ENCODE assay signal across 10 mouse cellular contexts in genomic region chr10:52292391-52292790, GRCm38 (mm10). TPM values are rescaled to one million over a fixed set of nuclear protein-coding genes. Genes with fewer than 3 reads are reported as not detected.
DNase-seq lines count a peak whose midpoint lies in the region; ATAC-seq and TF ChIP-seq lines count a peak whose summit lies in the region.
"Not testable (repeated sequence)": the region's sequence is repeated elsewhere in the genome, so short reads cannot be mapped to it uniquely, and the experiment has no call there.
"Had no signal": no experiment of that assay in that cellular context is flagged by ENCODE, and none has a peak within 500 bp of the region (broad histone marks: within the 10 kb centered on the region; RNA-seq: fewer than 3 reads in every experiment).

No protein-coding gene starts in this region.

- WGBS in embryonic facial prominence, embryonic 14.5 days: 58% methylated on average over 1 of the region's 1 CpGs
- WGBS in forebrain, embryonic 16.5 days: 42% methylated on average over 1 of the region's 1 CpGs
- 44% methylated on average over 1 of the region's 1 CpGs for WGBS in forebrain, postnatal 0 days
- 65% methylated on average over 1 of the region's 1 CpGs for WGBS in heart, embryonic 10.5 days
- WGBS in hindbrain, embryonic 12.5 days: 79% methylated on average over 1 of the region's 1 CpGs
- 53% methylated on average over 1 of the region's 1 CpGs for WGBS in midbrain, embryonic 15.5 days
- WGBS in midbrain, embryonic 16.5 days: 47% methylated on average over 1 of the region's 1 CpGs

- not testable (repeated sequence) for H3K4me1 ChIP-seq in embryonic facial prominence, embryonic 14.5 days (ENCODE audit: control insufficient read depth, insufficient read depth, low read length); forebrain, embryonic 16.5 days (replicated peaks; ENCODE audit: control insufficient read depth, insufficient read depth, low read length); forebrain, postnatal 0 days (ENCODE audit: insufficient read depth); heart, embryonic 10.5 days; hindbrain, embryonic 12.5 days; midbrain, embryonic 15.5 days; midbrain, embryonic 16.5 days (ENCODE audit: control insufficient read depth, insufficient read depth, low read length)

- H3K27ac ChIP-seq in embryonic facial prominence, embryonic 14.5 days (replicated peaks; ENCODE audit: low read depth, low read length); forebrain, embryonic 16.5 days (ENCODE audit: low read length); forebrain, postnatal 0 days (ENCODE audit: low read depth, low read length); heart, embryonic 10.5 days; hindbrain, embryonic 12.5 days; midbrain, embryonic 15.5 days; midbrain, embryonic 16.5 days (ENCODE audit: low read length): not testable (repeated sequence)

- not testable (repeated sequence) for TF ChIP-seq CTCF in forebrain, postnatal 0 days (IDR thresholded peaks at IDR 0.05; ENCODE audit: low read depth)

- not testable (repeated sequence) for H3K4me2 ChIP-seq in embryonic facial prominence, embryonic 14.5 days (ENCODE audit: low read depth, low read length); forebrain, embryonic 16.5 days (ENCODE audit: low read length); forebrain, postnatal 0 days (ENCODE audit: low read depth); hindbrain, embryonic 12.5 days (replicated peaks); midbrain, embryonic 15.5 days; midbrain, embryonic 16.5 days (ENCODE audit: low read length)

- peak; percentile 21 for DNase-seq in embryonic facial prominence, embryonic 14.5 days (ENCODE audit: low spot score)
- DNase-seq in forebrain, postnatal 0 days: not testable (repeated sequence)
- peak; percentile 56 for DNase-seq in heart, adult 11 months
- peak; percentile 9 for DNase-seq in heart, embryonic 10.5 days (ENCODE audit: low spot score)

- not testable (repeated sequence) for H3K4me3 ChIP-seq in embryonic facial prominence, embryonic 14.5 days (ENCODE audit: low read depth, low read length); forebrain, embryonic 16.5 days (replicated peaks; ENCODE audit: low read length); forebrain, postnatal 0 days (ENCODE audit: low read depth, low read length); heart, embryonic 10.5 days; hindbrain, embryonic 12.5 days; midbrain, embryonic 15.5 days; midbrain, embryonic 16.5 days (ENCODE audit: low read depth, low read length)

- not testable (repeated sequence) for H3K9me3 ChIP-seq in embryonic facial prominence, embryonic 14.5 days (ENCODE audit: control insufficient read depth, low read length); forebrain, embryonic 16.5 days (ENCODE audit: control insufficient read depth, low read length); forebrain, postnatal 0 days (ENCODE audit: low read length); heart, embryonic 10.5 days; hindbrain, embryonic 12.5 days (replicated peaks); midbrain, embryonic 15.5 days; midbrain, embryonic 16.5 days (replicated peaks; ENCODE audit: control insufficient read depth, low read length, poor library complexity, severe bottlenecking)

- not testable (repeated sequence) for H3K9ac ChIP-seq in embryonic facial prominence, embryonic 14.5 days (ENCODE audit: low read depth, low read length); forebrain, embryonic 16.5 days (replicated peaks; ENCODE audit: low read depth, low read length); forebrain, postnatal 0 days; hindbrain, embryonic 12.5 days; midbrain, embryonic 15.5 days; midbrain, embryonic 16.5 days (ENCODE audit: low read depth, low read length)

- H3K36me3 ChIP-seq in embryonic facial prominence, embryonic 14.5 days (ENCODE audit: control insufficient read depth, insufficient read depth, low read length); forebrain, embryonic 16.5 days (ENCODE audit: control insufficient read depth, insufficient read depth); forebrain, postnatal 0 days (ENCODE audit: insufficient read depth); heart, embryonic 10.5 days; hindbrain, embryonic 12.5 days; midbrain, embryonic 15.5 days (replicated peaks); midbrain, embryonic 16.5 days (ENCODE audit: control insufficient read depth, insufficient read depth, low read length): not testable (repeated sequence)

- H3K27me3 ChIP-seq in embryonic facial prominence, embryonic 14.5 days (replicated peaks; ENCODE audit: control insufficient read depth, insufficient read depth, low read length); forebrain, embryonic 16.5 days (replicated peaks; ENCODE audit: control insufficient read depth, insufficient read depth, low read length); forebrain, postnatal 0 days (ENCODE audit: insufficient read depth, low read length); heart, embryonic 10.5 days (ENCODE audit: insufficient read depth, poor library complexity, severe bottlenecking); hindbrain, embryonic 12.5 days; midbrain, embryonic 15.5 days (replicated peaks); midbrain, embryonic 16.5 days (ENCODE audit: control insufficient read depth, insufficient read depth, low read depth, low read length): not testable (repeated sequence)

- not testable (repeated sequence) for ATAC-seq in embryonic facial prominence, embryonic 14.5 days (ENCODE audit: low read depth)
- ATAC-seq in forebrain, embryonic 16.5 days: peak; percentile 43; the same call in 1 of the 2 replicates
- peak; percentile 65 for ATAC-seq in forebrain, postnatal 0 days
- ATAC-seq in hindbrain, embryonic 12.5 days (ENCODE audit: low FRiP score): 0 out of 2 replicates have a peak, but pooled peaks have one; percentile 35
- ATAC-seq in midbrain, embryonic 15.5 days (replicated peaks): 0 out of 2 replicates have a peak, but pooled peaks have one; percentile 48
- 0 out of 2 replicates have a peak, but pooled peaks have one; percentile 51 for ATAC-seq in midbrain, embryonic 16.5 days

RNA-seq across cellular contexts. Expression of gene Dcbld1, which starts 59.0 kb away (rescaled TPM):
- 12.8 and 13.6 TPM in 2 replicates for polyA plus RNA-seq in embryonic facial prominence, embryonic 14.5 days (2014; fragmentation: Nextera tagmentation; extraction: Ambion mirVana)
- polyA plus RNA-seq in forebrain, embryonic 16.5 days (2015; fragmentation: Nextera tagmentation; extraction: Ambion mirVana): 20.1 and 22.0 TPM in 2 replicates
- 8.8 and 11.3 TPM in 2 replicates for total RNA-seq in forebrain, postnatal 0 days (2014; rRNA removed)
- polyA plus RNA-seq in forebrain, postnatal 0 days (2015; fragmentation: Nextera tagmentation; extraction: Ambion mirVana): 15.8 and 19.1 TPM in 2 replicates
- 9.9 and 17.0 TPM in 2 replicates for polyA plus RNA-seq in heart, embryonic 10.5 days (2016; fragmentation: Nextera tagmentation; extraction: Ambion mirVana)
- polyA plus RNA-seq in hindbrain, embryonic 12.5 days (2016; fragmentation: Nextera tagmentation; extraction: Ambion mirVana): 25.9 and 27.5 TPM in 2 replicates
- 16.8 and 17.3 TPM in 2 replicates for polyA plus RNA-seq in midbrain, embryonic 15.5 days (2015; fragmentation: Nextera tagmentation; extraction: Ambion mirVana)
- polyA plus RNA-seq in midbrain, embryonic 16.5 days (2015; fragmentation: Nextera tagmentation; extraction: Ambion mirVana): 18.7 and 20.4 TPM in 2 replicates
- polyA plus RNA-seq: CD4-positive, CD25-positive, alpha-beta regulatory T cell, adult 4 months; G1E had no signal
